Mouse (Mus musculus) megakaryocyte progenitor cell, adult 5-6 weeks (primary cell): ENCODE data around the gene Arhgef2. TPM values are rescaled to one million over a fixed set of nuclear protein-coding genes. Genes with fewer than 3 reads are reported as not detected.

ENCODE experiments used
- ATAC-seq: replicated peaks from 2 replicates; pipeline ENCODE4 v1.8.0; 2016; ENCODE audit warnings: mild to moderate bottlenecking, moderate TSS enrichment, inconsistent platforms; ENCODE audit not compliant: poor library complexity
- total RNA-seq, 2 experiments: library from RNA; stranded (forward) in 1 of 2; stranded (reverse) in 1 of 2; fragments of 157-497, 149-512 nt in 1 of 2; fragments of 200-1000 nt in 1 of 2; gene quantifications; 2 replicates each; pipeline versions ENCODE4 v1.2.3 to v1.2.4; 2015 to 2017

Arhgef2 gene
- total RNA-seq, 2 experiments from 2014 or later = 55.7 to 112 TPM

DNA sequence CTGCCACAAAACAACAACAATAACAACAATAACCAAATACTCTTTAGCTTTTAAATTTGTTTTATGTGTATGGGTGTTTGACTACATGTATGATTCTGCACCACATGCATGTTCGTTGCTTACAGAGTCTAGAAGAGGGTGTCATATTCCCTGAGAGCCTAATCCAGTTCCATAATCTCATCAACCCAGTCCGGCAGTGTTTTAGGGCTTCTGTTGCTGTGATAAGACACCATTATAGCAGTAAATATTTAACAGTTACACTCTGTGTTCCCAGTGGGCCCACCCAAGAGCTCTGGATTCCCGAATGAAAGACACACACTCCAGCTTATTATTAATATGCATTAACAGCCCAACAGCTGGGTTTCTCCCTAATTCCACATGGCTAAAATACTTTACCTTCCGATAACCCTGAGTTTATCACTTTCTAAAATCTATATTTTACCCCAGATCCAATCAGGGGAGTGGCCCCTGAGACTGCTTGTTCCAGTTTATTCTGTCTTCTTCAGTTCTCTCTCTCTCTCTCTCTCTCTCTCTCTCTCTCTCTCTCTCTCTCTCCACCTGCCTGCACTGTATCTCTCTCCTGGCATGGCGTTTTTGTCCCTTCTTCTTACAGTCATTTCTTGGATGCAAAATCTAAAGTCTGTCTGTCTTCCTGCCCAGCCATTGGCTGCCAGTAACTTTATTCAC, 52.8 kb downstream of the Arhgef2 start:
- ATAC-seq = no peak

DNA sequence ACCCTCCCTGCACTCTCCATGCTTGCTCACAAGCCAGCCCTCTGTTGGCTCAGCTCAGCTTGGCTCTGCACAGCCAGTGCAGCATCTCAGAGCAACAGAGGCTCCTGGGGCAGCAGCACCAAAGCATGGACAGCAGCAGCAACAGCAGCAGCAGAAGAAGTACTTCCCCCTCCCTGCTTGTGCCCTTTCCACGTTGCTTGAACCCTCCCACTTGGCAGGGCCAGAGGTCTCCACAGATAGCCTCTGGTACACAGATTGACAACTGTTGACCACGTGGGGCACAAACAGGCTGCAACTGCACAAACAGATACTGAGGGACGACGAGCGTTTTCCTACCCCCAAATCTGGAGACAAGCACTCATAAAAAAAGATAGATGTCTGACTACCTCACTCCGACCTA, 54.0 kb downstream of the Arhgef2 start:
- peak; percentile 50; the same call in 1 of the 2 replicates for ATAC-seq

DNA sequence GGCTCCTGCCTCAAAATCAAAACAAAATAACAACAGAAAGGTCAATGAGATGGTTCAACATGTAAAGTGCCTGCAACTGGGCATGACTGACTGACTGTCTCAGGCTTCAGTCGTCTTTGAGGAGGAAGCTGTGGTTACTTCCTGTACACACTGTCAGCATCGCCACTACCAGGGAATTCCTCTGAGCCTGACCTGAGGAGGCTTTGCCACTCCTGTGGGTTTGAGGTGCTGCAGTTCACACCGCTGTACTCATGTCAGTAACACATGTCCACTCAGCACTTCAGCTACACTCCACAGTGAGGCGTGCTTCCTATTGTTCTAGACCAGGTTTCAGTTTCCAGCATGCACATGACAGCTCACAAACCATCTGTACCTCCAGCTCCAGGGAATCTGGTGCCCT, 58.3 kb downstream of the Arhgef2 start:
- peak; percentile 80 for ATAC-seq

DNA sequence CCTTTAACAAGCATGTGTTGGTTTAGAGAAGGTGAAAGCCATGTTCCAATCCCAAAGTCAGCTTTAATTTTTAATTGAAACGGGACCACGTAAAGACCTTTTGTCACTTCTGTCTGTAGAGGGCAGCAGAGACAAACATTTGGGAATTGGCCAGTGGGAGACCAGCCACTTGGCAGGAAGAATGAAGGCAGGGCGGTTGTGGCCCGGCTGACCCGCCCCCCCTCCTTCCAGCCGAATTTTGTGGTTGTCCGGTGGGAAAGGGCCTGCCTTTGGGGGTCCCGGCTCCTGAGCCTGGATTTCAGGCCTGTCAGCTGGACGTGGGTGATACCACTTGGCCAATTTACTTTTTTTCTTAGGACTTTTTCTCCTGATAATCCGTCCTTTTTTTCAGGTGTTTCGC, 71.6 kb downstream of the Arhgef2 start:
- peak; percentile 98 for ATAC-seq

DNA sequence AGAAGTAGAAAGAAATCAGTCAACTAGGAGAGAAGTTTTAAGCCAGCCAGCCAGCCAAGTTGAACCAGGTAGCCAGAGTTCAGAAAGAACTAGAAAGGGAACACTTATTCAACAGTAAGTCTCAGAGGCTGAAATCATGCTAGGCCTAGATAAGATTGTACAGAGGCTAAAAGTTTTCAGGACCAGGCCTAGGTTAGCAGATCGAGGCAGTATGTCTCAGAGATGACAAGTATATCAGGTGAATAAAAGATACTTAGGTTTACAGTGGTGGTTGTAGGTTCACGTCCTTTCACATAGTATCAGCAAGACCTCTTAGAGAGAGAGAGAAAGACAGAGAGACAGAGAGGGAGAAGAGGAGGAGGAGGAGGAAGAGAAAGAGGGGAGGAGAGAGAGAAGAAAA, 78.0 kb downstream of the Arhgef2 start:
- no peak for ATAC-seq

DNA sequence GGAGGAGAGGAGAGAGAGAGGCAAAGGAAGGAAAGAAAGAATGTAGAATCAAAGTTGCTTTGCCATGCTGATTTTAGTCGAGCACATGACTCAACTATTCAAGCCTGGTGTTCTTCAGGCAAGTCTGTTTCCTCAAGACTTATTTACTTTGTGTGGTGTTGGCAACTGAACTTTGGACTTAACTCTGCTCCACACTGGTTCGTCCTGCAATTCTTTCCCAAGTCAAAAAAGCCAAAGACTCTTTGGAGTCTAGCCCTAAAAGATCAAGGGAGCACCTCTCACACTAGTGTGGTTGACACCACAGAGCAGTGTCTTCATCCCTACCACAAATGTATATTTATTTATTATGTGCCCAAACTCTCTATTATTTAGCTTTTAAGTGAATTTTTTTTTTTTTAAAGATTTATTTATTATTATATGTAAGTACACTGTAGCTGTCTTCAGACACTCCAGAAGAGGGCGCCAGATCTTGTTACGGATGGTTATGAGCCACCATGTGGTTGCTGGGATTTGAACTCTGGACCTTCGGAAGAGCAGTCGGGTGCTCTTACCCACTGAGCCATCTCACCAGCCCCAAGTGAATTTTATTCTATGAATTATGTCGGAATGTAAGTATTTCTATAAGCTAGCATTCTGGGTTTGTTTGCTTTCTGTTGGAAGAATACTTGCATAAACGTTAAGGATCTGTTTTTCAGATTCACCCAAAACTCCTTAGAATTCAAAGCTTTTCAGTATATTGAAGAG, 78.6 kb downstream of the Arhgef2 start:
- ATAC-seq = no peak

DNA sequence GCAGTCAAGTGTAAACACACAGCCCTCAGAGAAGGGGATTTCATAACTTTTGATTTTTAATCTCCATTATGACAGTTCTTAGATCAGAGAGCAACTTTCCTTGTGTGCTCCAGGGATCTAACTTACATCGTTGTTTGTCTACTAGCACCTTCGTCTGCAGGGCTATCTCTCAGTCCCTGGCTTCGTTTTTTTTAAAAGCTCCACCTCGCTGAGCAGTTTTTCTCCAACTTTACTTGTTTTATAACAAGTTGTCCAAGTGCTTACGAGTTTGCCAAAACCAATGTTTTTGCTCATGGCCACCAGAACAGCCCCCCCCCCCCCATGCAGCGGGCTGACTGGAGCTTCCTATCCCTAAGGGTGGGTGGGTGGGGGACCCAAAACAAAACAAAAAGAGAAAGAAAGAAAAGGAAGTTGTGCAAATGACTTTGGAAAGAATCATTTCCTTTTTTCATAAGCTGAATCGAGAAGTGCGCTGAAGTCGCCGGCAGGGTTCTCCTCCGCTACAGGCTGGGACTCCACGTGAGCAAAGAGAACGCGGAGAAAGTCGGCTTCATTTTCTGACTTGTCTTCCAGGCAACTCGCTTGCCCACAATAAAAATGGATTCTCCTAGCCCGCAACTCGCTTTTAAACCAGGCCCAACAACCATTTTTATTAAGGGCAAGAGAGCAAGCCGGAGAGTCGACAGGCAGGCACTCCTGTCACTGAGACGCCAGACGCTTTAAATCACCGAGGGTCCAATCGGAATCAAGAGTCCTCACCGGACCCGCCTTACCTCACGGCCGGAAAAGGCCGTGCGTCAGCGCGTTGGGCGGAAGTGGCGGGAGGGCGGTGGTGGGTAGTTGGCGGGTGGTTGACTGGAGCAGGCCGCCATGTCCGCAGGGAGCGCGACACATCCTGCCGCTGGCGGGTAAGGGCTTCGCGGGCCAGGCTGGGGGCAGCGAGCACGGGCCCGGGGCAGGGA, 79.5 kb downstream of the Arhgef2 start, which contains the start of gene Khdc4:
Khdc4 (plus strand) TSS at position 824 of the 962 bp plus-strand sequence.
- ATAC-seq = peak; percentile 97

DNA sequence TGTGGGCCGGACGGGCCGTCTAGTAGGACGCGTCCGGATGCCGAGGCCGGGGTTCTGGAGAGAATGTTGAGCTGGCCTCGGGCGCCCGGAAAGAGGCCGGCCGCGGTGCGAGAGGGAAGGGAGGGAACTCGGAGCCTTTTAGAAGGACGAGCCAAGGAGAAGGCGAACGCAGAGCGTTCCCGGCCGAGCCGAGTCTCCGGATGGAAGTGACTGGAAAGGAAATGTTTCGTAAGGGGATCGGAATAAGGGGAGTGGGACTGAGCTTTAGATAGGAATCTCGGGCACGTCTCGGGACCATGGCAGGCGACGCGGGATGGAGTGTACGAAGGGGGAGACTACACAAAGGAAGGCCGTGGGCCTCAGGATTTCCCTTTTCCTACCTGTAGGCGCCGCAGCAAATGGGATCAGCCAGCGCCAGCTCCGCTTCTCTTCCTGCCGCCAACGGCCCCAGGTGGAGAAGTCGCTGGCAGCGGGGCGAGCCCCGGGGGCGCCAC, 80.2 kb downstream of the Arhgef2 start:
- peak; percentile 21 for ATAC-seq

DNA sequence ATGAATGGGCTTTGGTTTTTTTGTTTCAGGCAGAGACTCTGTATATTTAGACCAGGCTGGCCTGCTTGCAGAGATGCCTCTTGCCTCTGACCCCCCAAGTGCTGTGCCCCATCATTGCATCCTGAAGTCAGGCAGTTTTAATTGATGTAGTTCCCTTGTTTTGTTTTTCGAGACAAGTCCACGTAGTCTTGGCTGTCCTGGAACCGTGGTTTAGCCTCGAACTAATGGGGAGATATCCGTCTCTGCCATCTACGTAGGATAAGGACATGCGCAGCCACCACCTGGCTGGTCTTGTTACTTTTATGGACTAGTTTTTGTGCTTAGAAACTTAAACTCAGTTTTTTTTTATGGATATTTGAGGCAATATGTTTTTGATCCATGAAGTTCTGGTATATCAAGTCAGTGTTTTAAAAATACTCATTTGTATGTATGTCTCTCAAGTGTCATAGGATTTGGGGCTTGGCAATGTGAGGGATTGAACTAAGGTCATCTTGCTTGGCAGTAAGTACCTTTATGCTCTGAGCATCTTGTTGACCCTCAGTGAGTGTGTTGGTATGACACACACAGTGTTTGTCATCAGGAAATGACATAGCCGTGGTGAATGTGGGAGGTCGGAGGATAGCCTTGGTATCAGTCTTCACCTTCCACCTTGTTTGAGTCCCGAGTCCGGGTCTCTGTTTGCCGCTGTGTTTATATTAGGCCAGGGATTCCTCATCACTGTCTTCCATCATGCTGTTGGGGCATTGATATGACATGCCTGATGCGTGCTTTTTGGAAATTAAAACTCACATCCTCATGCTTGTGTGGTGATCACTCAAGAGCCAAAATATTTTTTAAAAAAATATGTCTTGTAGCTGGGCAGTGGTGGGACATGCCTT, 81.2 kb downstream of the Arhgef2 start:
- ATAC-seq = no peak

DNA sequence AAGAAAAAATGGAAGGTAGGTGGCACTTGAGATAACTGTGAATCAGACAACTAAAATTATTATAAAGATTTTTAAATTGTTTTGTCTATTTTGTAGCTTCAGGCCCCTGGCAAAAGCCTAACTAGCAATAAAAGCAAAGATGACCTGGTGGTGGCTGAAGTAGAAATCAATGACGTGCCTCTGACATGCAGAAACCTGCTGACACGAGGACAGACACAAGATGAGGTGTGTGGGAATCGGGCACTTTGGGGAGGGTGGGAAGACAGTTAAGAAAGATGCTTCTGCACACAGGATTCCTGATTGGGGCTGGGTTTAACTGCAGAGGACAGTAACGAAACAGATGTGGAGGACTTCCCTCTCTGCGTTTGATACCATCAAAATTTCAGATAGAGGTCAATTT, 83.3 kb downstream of the Arhgef2 start:
- no peak for ATAC-seq

DNA sequence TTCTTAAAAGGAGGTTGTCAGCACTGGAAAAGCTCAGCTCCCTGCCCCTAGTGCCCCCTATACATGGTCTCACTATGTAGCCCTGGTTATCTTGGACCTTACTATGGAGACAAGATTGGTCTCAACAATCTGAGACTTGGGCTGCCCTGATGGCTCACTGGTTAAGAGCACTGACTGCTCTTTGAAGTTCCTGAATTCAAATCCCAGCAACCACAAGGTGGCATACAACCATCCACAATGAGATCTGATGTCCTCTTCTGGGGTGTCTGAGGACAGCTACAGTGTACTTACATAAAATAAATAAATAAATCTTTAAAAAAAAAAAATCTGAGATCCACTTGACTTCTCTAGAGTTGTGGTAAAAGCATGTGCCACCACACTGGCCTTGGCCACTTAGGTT, 89.8 kb downstream of the Arhgef2 start:
- no peak for ATAC-seq

Other genes with a start within 250 kb of the Arhgef2 start
- 0.15 TPM in 1 of 2 replicates, not detected in the other for gene Paqr6, start 241.4 kb upstream of the Arhgef2 start, total RNA-seq (2015)
- gene Paqr6, start 241.4 kb upstream of the Arhgef2 start, total RNA-seq (2017) = not detected in 2 replicates
- not detected in 2 replicates for gene Bglap3, start 233.2 kb upstream of the Arhgef2 start, total RNA-seq (2015)
- not detected in 2 replicates for gene Bglap3, start 233.2 kb upstream of the Arhgef2 start, total RNA-seq (2017)
- not detected in 2 replicates for gene Bglap2, start 227.3 kb upstream of the Arhgef2 start, total RNA-seq (2015)
- gene Bglap2, start 227.3 kb upstream of the Arhgef2 start, total RNA-seq (2017) = not detected in 2 replicates
- not detected in 2 replicates for gene Bglap, start 221.5 kb upstream of the Arhgef2 start, total RNA-seq (2015)
- gene Bglap, start 221.5 kb upstream of the Arhgef2 start, total RNA-seq (2017) = not detected in 2 replicates
- gene Pmf1, start 195.6 kb upstream of the Arhgef2 start, total RNA-seq (2015) = 161 and 165 TPM in 2 replicates
- 121 and 129 TPM in 2 replicates for gene Pmf1, start 195.6 kb upstream of the Arhgef2 start, total RNA-seq (2017)
- gene Slc25a44, start 180.8 kb upstream of the Arhgef2 start, total RNA-seq (2015) = 10.3 and 11.1 TPM in 2 replicates
- 16.2 and 17.9 TPM in 2 replicates for gene Slc25a44, start 180.8 kb upstream of the Arhgef2 start, total RNA-seq (2017)
- gene Sema4a, start 144.8 kb upstream of the Arhgef2 start, total RNA-seq (2015) = 32.7 and 43.1 TPM in 2 replicates
- 25.9 and 39.4 TPM in 2 replicates for gene Sema4a, start 144.8 kb upstream of the Arhgef2 start, total RNA-seq (2017)
- 2.3 and 2.6 TPM in 2 replicates for gene Lmna, start 96.0 kb upstream of the Arhgef2 start, total RNA-seq (2015)
- gene Lmna, start 96.0 kb upstream of the Arhgef2 start, total RNA-seq (2017) = 5.8 and 9.8 TPM in 2 replicates
- 3.8 and 3.9 TPM in 2 replicates for gene Mex3a, start 73.6 kb upstream of the Arhgef2 start, total RNA-seq (2015)
- gene Mex3a, start 73.6 kb upstream of the Arhgef2 start, total RNA-seq (2017) = 1.7 and 2.8 TPM in 2 replicates
- 0.17 TPM in 1 of 2 replicates, not detected in the other for gene Rab25, start 57.7 kb upstream of the Arhgef2 start, total RNA-seq (2015)
- 0.37 TPM in 1 of 2 replicates, not detected in the other for gene Rab25, start 57.7 kb upstream of the Arhgef2 start, total RNA-seq (2017)
- gene Lamtor2, start 52.9 kb upstream of the Arhgef2 start, total RNA-seq (2015) = 42.4 and 46.4 TPM in 2 replicates
- 93.9 and 115 TPM in 2 replicates for gene Lamtor2, start 52.9 kb upstream of the Arhgef2 start, total RNA-seq (2017)
- 42.0 and 49.7 TPM in 2 replicates for gene Ubqln4, start 52.2 kb upstream of the Arhgef2 start, total RNA-seq (2015)
- gene Ubqln4, start 52.2 kb upstream of the Arhgef2 start, total RNA-seq (2017) = 40.6 and 47.5 TPM in 2 replicates
- gene Ssr2, start 30.1 kb upstream of the Arhgef2 start, total RNA-seq (2015) = 438 and 488 TPM in 2 replicates
- 213 and 253 TPM in 2 replicates for gene Ssr2, start 30.1 kb upstream of the Arhgef2 start, total RNA-seq (2017)
- not detected in 2 replicates for gene Rxfp4, start 47.2 kb downstream of the Arhgef2 start, total RNA-seq (2015)
- not detected in 2 replicates for gene Rxfp4, start 47.2 kb downstream of the Arhgef2 start, total RNA-seq (2017)
- gene Khdc4, start 79.8 kb downstream of the Arhgef2 start, total RNA-seq (2015) = 47.3 and 47.4 TPM in 2 replicates
- 38.1 and 48.1 TPM in 2 replicates for gene Khdc4, start 79.8 kb downstream of the Arhgef2 start, total RNA-seq (2017)
- gene Rit1, start 110.9 kb downstream of the Arhgef2 start, total RNA-seq (2015) = 13.3 and 19.8 TPM in 2 replicates
- gene Rit1, start 110.9 kb downstream of the Arhgef2 start, total RNA-seq (2017) = 20.2 and 21.4 TPM in 2 replicates
- gene Syt11, start 169.2 kb downstream of the Arhgef2 start, total RNA-seq (2015) = 1.1 and 1.5 TPM in 2 replicates
- 0.54 and 1.0 TPM in 2 replicates for gene Syt11, start 169.2 kb downstream of the Arhgef2 start, total RNA-seq (2017)
- gene Gon4l, start 229.3 kb downstream of the Arhgef2 start, total RNA-seq (2015) = 17.8 and 18.7 TPM in 2 replicates
- 25.2 and 35.8 TPM in 2 replicates for gene Gon4l, start 229.3 kb downstream of the Arhgef2 start, total RNA-seq (2017)